Mouse (Mus musculus) heart, adult 9 months (tissue): ENCODE data around the gene Stbd1.

ENCODE experiments used
- DNase-seq, 2 experiments: peaks; one replicate each; pipeline ENCODE4 v3.0.0; 2022; ENCODE audit warnings: low spot score in 2 of 2

Gene Stbd1

DNA sequence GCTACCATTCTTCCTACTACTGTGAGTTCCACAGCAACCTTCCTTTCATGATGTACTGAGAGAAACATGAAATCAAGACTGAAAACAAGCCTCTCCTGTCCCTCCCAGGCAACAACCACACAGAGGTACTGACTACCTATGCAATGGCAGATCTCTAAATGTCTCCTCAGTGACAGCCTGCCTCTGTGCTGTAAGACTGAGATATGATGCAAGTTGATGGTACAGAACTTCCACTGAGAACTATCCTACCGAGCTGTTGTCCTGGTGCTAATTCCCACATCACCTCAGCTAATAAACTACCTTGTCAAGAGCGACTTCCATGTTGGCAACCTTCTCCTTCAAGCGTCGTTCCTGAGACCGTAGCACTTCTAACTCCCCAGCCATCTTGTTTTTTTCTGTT is 33.0 kb downstream of the Stbd1 start:
- no peak for DNase-seq

GRCm38 (mm10) chr5:92640861-92641260 is 38.0 kb downstream of the Stbd1 start:
- DNase-seq = no peak
